Mouse (Mus musculus) ovary, postnatal 36 days (tissue): Measurements from ENCODE around the gene Ankrd1.
A peak's percentile ranks its signal among the peaks of the same experiment; 100 is the strongest.

Experiments used
- DNase-seq: peaks from one replicate; pipeline ENCODE4 v3.0.0; 2022; ENCODE audit warnings: low spot score, mixed read lengths

Ankrd1 gene

GRCm38 (mm10) chr19:36109318-36109944, 10.5 kb downstream of the Ankrd1 start:
- no peak for DNase-seq

GRCm38 (mm10) chr19:36103909-36104308, 16.0 kb downstream of the Ankrd1 start:
- no peak for DNase-seq

- DNase-seq: no peak
These were observed 21.0 kb downstream of the Ankrd1 start for GRCm38 (mm10) chr19:36098916-36099315.

- no peak for DNase-seq
These were observed 21.6 kb downstream of the Ankrd1 start for GRCm38 (mm10) chr19:36098265-36098664.

- DNase-seq: no peak
These were observed 22.7 kb downstream of the Ankrd1 start for GRCm38 (mm10) chr19:36097194-36097593.

DNA sequence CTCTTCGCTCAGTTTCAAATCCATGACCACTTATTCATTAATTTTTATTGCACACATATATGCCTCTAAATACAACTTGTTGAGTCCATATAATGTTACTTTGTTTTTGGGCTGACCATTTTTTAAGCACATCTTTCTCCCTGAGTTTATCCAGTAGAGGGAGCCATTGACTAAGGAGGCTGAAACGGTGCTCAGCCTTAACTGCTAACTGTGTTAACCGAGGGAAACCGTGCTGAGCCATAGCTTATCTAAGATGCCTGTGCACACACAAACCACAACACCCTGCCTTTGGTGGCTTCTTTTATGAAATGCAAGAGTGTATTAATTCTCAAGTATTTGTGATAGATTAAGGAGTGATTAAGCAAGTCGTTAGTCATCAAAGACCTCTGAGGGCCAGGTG, 29.1 kb downstream of the Ankrd1 start:
- no peak for DNase-seq

GRCm38 (mm10) chr19:36083262-36084225, 36.4 kb downstream of the Ankrd1 start, which contains the start of gene Rpp30:
Gene Rpp30 (plus strand): TSS chr19:36083716.
- DNase-seq: peak; percentile 83

DNA sequence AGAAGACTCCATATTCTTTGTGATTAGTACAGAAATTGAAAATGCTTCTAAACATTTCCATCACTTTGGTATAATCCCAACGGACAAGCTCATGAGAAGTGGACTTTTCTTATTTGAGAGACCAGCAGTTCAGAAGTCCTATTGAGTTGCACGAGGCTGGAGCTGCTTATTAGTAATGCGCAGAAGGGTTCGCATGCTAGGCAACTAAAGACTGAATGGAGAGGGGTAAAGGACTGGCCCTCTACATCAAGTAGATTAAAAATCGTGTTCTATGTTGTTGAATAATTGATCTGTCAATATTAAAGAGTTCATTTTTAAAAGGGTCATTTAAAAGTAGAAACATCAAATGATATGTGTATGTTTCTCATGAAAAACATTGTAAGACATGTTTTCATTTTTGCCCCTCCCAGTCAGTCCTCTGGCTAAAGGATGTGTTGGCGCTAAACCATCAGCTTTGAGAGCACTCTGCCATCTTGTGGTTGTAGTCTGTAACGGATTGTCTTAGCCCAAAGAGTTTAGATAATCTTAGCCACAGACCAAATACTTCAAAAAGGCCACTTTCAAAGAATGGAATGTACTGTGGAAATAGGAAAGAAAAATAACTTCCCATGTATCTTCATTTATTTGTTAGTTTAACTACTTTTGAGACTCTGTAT, 37.2 kb downstream of the Ankrd1 start:
- no peak for DNase-seq

GRCm38 (mm10) chr19:36062801-36063529, 56.9 kb downstream of the Ankrd1 start:
- DNase-seq: no peak
